Mouse (Mus musculus): ENCODE data around the gene Gp9. TPM values are rescaled to one million over a fixed set of nuclear protein-coding genes. Genes with fewer than 3 reads are reported as not detected.

Gene Gp9
- polyA plus RNA-seq, 1 experiment: 14.9 TPM

- peak overlapping the region; percentile 96 for H3K4me3 ChIP-seq (replicated peaks; ENCODE audit: extremely low read depth, low read depth, low read length)
- peaks cover 13% of the 10 kb centered on the region for H3K4me1 ChIP-seq (ENCODE audit: control insufficient read depth, insufficient read depth, low read length)
- under 1% methylated on average over 77 of the region's 77 CpGs for WGBS
- TF ChIP-seq CTCF (IDR thresholded peaks at IDR 0.05; ENCODE audit: insufficient read depth, low read length): no peak
- TF ChIP-seq POLR2A (IDR thresholded peaks at IDR 0.05; ENCODE audit: borderline replicate concordance, extremely low read depth, low read depth, low read length): peak; percentile 82; the same call in 1 of the 2 replicates
- peak; percentile 71 for DNase-seq
Measured at GRCm38 (mm10) chr6:87810713-87811669, 33.1 kb downstream of the Gp9 start.

- peak within 1 kb of the TSS; percentile 96 for H3K4me3 ChIP-seq (replicated peaks; ENCODE audit: extremely low read depth, low read depth, low read length)
- DNase-seq: peak; percentile 97
- peak; percentile 79 for TF ChIP-seq POLR2A (IDR thresholded peaks at IDR 0.05; ENCODE audit: borderline replicate concordance, extremely low read depth, low read depth, low read length)
- no peak for TF ChIP-seq CTCF (IDR thresholded peaks at IDR 0.05; ENCODE audit: insufficient read depth, low read length)
- H3K4me1 ChIP-seq (ENCODE audit: control insufficient read depth, insufficient read depth, low read length): peaks cover 12% of the 10 kb centered on the region
- WGBS: 1% methylated on average over 39 of the region's 56 CpGs
Measured at GRCm38 (mm10) chr6:87811675-87812338, 33.9 kb downstream of the Gp9 start, which contains the start of gene Rab43. Gene Rab43, minus strand, starts transcription at chr6:87812164.

- DNase-seq: no peak
- peaks cover 10% of the 10 kb centered on the region for H3K4me1 ChIP-seq (ENCODE audit: control insufficient read depth, insufficient read depth, low read length)
- H3K4me3 ChIP-seq (replicated peaks; ENCODE audit: extremely low read depth, low read depth, low read length): no peak overlapping the region
- TF ChIP-seq CTCF (IDR thresholded peaks at IDR 0.05; ENCODE audit: insufficient read depth, low read length) (no peak), POLR2A (IDR thresholded peaks at IDR 0.05; ENCODE audit: borderline replicate concordance, extremely low read depth, low read depth, low read length) (no peak)
- 91% methylated on average over 1 of the region's 1 CpGs for WGBS
Measured at GRCm38 (mm10) chr6:87812656-87813055, 34.8 kb downstream of the Gp9 start.

- WGBS: 89% methylated on average over 5 of the region's 5 CpGs
- Histone ChIP-seq H3K4me3 (replicated peaks; ENCODE audit: extremely low read depth, low read depth, low read length) (no peak overlapping the region), H3K4me1 (ENCODE audit: control insufficient read depth, insufficient read depth, low read length) (peaks cover 9% of the 10 kb centered on the region)
- DNase-seq: no peak
- TF ChIP-seq POLR2A (IDR thresholded peaks at IDR 0.05; ENCODE audit: borderline replicate concordance, extremely low read depth, low read depth, low read length) (no peak), CTCF (IDR thresholded peaks at IDR 0.05; ENCODE audit: insufficient read depth, low read length) (no peak)
Measured at GRCm38 (mm10) chr6:87814486-87814885, 36.6 kb downstream of the Gp9 start.

- TF ChIP-seq CTCF (IDR thresholded peaks at IDR 0.05; ENCODE audit: insufficient read depth, low read length) (no peak), POLR2A (IDR thresholded peaks at IDR 0.05; ENCODE audit: borderline replicate concordance, extremely low read depth, low read depth, low read length) (no peak)
- 97% methylated on average over 2 of the region's 2 CpGs for WGBS
Measured at GRCm38 (mm10) chr6:87820366-87820765, 42.5 kb downstream of the Gp9 start.

More at GRCm38 (mm10) chr6:87820366-87820765, 42.5 kb downstream of the Gp9 start:
- no peak overlapping the region for H3K4me3 ChIP-seq (replicated peaks; ENCODE audit: extremely low read depth, low read depth, low read length)
- no peak for DNase-seq
- no peaks in the 10 kb centered on the region for H3K4me1 ChIP-seq (ENCODE audit: control insufficient read depth, insufficient read depth, low read length)

Other genes starting within 250 kb of the Gp9 start
- gene Arhgap25, start 244.8 kb upstream of the Gp9 start, polyA plus RNA-seq (2012; rRNA removed): 4.5 and 6.6 TPM in 2 replicates
- gene Prokr1, start 187.3 kb upstream of the Gp9 start, polyA plus RNA-seq (2012; rRNA removed): 0.41 and 0.83 TPM in 2 replicates
- gene Aplf, start 105.9 kb upstream of the Gp9 start, polyA plus RNA-seq (2012; rRNA removed): 2.4 and 3.6 TPM in 2 replicates
- 14.5 and 16.3 TPM in 2 replicates for gene Efcc1, start 47.2 kb upstream of the Gp9 start, polyA plus RNA-seq (2012; rRNA removed)
- gene Rab43, start 34.1 kb downstream of the Gp9 start, polyA plus RNA-seq (2012; rRNA removed): 43.0 and 46.2 TPM in 2 replicates
- gene Gm45140, start 57.7 kb downstream of the Gp9 start, polyA plus RNA-seq (2012; rRNA removed): 0.47 and 0.68 TPM in 2 replicates
- 21.2 and 21.4 TPM in 2 replicates for gene Isy1, start 60.7 kb downstream of the Gp9 start, polyA plus RNA-seq (2012; rRNA removed)
- 140 and 217 TPM in 2 replicates for gene Cnbp, start 73.0 kb downstream of the Gp9 start, polyA plus RNA-seq (2012; rRNA removed)
- gene Copg1, start 109.7 kb downstream of the Gp9 start, polyA plus RNA-seq (2012; rRNA removed): 36.4 and 56.2 TPM in 2 replicates
- gene Hmces, start 135.9 kb downstream of the Gp9 start, polyA plus RNA-seq (2012; rRNA removed): 15.2 and 15.7 TPM in 2 replicates
- 4.1 and 5.3 TPM in 2 replicates for gene H1fx, start 203.6 kb downstream of the Gp9 start, polyA plus RNA-seq (2012; rRNA removed)

Measured in lung, adult 2 months (tissue).